Mouse (Mus musculus) testis, adult 2 months (tissue): ENCODE data around the gene Simc1. TPM values are rescaled to one million over a fixed set of nuclear protein-coding genes. Genes with fewer than 3 reads are reported as not detected.

Experiments
- H3K27ac ChIP-seq: fragments of 200-500 bp; 2 replicates; pipeline ENCODE4 v1.5.1; 2012; ENCODE audit warnings: low read depth, low read length; ENCODE audit not compliant: control insufficient read depth, insufficient read depth
- H3K27me3 ChIP-seq: fragments of 200-500 bp; 2 replicates; pipeline ENCODE4 v1.6.1; 2012; ENCODE audit warnings: mild to moderate bottlenecking, low read length, moderate library complexity; ENCODE audit not compliant: control insufficient read depth, insufficient read depth
- H3K36me3 ChIP-seq: fragments of 200-500 bp; 2 replicates; pipeline ENCODE4 v1.6.1; 2012; ENCODE audit warnings: mild to moderate bottlenecking, low read length; ENCODE audit not compliant: control insufficient read depth, insufficient read depth
- H3K4me1 ChIP-seq: fragments of 200-500 bp; 2 replicates; pipeline ENCODE4 v1.6.1; 2012; ENCODE audit warnings: low read length; ENCODE audit not compliant: control insufficient read depth, insufficient read depth
- H3K4me3 ChIP-seq: fragments of 200-500 bp; 2 replicates; pipeline ENCODE4 v1.5.1; 2012; ENCODE audit warnings: low read depth, mild to moderate bottlenecking, low read length, moderate library complexity, mixed read lengths; ENCODE audit not compliant: control insufficient read depth
- CTCF ChIP-seq: fragments of 200-500 bp; IDR thresholded peaks from 2 replicates; pipeline ENCODE4 v1.5.1; 2012; ENCODE audit warnings: low read depth, mild to moderate bottlenecking, inconsistent platforms, low read length, moderate library complexity; ENCODE audit not compliant: control insufficient read depth, insufficient read depth, insufficient replicate concordance
- POLR2A ChIP-seq: fragments of 200-500 bp; IDR thresholded peaks from 2 replicates; pipeline ENCODE4 v1.6.1; 2012; ENCODE audit warnings: low read depth, mild to moderate bottlenecking, inconsistent platforms, low read length, moderate library complexity; ENCODE audit not compliant: control insufficient read depth
- polyA plus RNA-seq: library from polyadenylated mRNA; depleted of rRNA; stranded (reverse); fragments of >200 nt; gene quantifications from 2 replicates; pipeline ENCODE4 v1.2.3, GENCODE M21; 2012; rRNA removed

The Simc1 gene
- polyA plus RNA-seq = 22.5 and 23.3 TPM in 2 replicates

DNA sequence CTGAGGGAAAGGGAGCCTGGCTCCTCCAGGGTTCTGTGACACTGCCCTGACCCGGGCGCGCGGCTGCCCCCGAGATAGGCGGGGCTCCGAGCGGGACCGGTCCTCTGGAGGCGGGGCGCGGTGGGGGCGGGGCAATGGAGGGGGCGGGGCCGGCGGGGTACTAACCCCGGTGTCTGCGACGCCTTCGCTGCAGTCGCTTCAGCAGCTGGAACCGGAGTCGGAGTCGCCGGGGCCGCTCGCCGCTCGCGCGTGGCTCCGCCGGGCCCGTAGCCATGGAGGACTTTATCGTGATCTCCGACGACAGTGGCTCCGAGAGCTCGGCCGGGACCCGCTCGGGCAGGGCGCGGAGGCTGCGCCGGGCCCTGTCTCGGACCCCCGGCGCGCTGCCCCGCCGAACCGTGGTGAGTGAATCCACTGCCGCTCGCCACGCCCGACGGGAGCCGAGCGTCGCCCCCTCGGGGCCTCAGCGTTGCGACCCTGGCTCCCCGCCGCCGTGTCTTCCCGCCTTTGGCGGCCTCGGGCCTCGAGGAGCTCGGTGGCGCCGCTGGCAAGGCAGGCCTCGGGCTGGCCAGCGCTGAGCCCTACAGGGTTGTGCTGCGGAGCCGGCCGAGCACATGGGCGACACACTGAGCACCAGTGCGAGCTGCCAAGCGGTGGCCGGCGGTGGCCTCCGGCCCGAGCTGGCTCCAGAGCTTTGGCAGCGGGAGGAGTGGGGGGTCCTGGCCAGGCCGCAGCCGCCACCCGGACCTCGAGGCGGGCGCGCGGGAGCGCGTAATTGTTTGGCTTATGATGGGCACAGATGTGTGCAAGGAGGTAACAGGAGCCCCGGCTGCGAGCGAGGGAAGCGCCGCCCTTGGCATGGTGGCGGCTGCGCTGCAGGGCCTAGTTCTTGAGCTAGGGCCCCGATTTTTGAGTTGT, at the start of gene Simc1:
Gene Simc1 (plus strand): TSS at position 176 of the 918 bp plus-strand sequence.
- Histone ChIP-seq H3K27ac (peak within 1 kb of the TSS; percentile 80), H3K27me3 (no peaks in the 10 kb centered on the region), H3K36me3 (no peaks in the 10 kb centered on the region), H3K4me3 (peak within 1 kb of the TSS; percentile 86), H3K4me1 (peaks cover 11% of the 10 kb centered on the region)
- TF ChIP-seq POLR2A = peak; percentile 75
- no peak for TF ChIP-seq CTCF

DNA sequence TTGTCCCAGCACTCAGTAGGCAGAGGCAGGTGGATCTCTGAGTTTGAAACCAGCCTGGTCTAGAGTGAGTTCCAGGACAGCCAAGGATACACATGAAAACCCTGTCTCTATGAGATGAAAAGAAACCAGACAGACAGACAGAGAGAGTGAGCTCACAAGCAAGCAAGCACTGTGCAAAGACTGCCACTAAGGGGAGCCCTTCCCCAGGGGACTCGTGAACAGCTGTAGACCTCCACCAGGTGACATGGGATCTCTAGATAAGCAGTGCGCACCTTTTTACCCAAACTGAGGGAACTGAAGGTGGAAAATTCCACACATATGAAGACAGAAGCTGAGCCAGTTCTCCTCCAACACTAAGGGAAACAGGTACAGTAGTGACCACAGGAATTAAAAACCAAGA, 46.5 kb upstream of the Simc1 start:
- Histone ChIP-seq H3K4me3 (no peak overlapping the region), H3K36me3 (peaks cover 4% of the 10 kb centered on the region)

DNA sequence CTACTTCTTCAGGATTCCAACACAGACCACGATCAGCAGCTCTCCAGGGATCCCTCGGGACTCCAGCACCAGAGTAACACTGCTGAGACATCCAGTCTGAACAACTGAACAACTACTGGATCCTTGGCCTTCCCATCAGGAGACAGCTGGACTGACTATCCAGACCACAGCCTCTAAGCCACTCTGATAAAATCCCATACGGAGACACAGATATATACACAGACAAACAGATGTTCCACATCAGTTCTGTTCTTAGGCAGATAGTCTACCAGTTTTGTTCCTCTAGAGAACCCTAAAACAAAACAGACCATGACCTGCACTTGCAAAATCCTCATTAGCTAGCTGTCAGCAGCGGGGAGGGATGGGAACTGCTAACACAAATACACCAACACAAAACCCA, 44.3 kb upstream of the Simc1 start:
- H3K27me3 ChIP-seq = no peaks in the 10 kb centered on the region
- no peak overlapping the region for H3K27ac ChIP-seq
- peaks cover 7% of the 10 kb centered on the region for H3K36me3 ChIP-seq
- H3K4me1 ChIP-seq = no peaks in the 10 kb centered on the region
- H3K4me3 ChIP-seq = no peak overlapping the region
- TF ChIP-seq POLR2A (no peak), CTCF (no peak)

More for the DNA sequence above, 46.5 kb upstream of the Simc1 start:
- TF ChIP-seq POLR2A (no peak), CTCF (peak; percentile 25; the same call in 1 of the 2 replicates)
- Histone ChIP-seq H3K4me1 (no peaks in the 10 kb centered on the region), H3K27me3 (no peaks in the 10 kb centered on the region), H3K27ac (no peak overlapping the region)

DNA sequence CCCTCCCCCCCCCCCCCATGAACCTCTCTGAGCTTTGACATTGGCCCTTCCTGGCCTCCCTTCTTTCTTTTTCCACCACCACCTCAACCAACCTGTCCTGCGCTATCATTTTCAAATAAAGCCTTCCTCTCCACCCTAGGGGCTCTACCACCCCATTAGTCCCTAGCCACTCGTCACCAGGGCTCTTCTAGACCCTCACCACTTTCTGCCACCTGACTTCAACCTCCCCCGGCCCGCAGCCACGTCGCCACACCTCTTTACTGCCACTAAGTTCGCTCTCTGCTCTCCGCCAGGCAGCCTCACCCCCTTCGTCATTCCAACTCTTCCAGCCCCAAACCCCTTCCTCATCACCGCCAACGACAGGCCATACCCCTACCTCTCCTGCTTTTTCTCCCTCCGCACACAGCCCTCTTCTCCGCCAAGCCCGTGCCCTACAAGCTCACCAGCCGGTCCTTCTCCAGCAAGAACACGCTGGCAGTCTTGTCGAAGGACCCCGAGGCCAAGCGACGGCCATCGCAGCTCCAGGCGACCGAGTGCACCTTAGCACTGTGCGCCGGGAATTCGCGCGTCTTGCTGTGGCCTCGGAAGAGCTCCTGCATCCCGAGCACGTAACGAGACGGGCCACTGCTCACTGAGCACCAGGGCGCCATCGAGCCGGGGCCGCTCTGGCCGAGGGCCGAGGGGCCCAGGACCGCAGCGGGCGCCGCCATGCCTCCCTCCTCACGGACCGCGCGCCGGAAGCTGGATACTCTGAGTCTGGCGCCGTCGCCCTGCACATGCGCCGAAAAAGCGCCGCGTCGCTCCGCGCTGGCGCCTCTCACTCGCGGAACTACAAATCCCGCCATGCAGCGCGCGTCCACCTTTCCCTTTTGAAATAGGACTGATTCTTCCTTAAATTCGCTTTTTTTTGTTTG, 35.2 kb upstream of the Simc1 start, which contains the start of gene Thoc3:
Gene Thoc3 (minus strand): TSS at position 752 of the 914 bp plus-strand sequence.
- TF ChIP-seq CTCF (0 out of 2 replicates have a peak, but pooled peaks have one; percentile 10), POLR2A (peak; percentile 70)
- Histone ChIP-seq H3K4me3 (peak within 1 kb of the TSS; percentile 99), H3K27ac (peak within 1 kb of the TSS; percentile 50), H3K27me3 (no peaks in the 10 kb centered on the region), H3K4me1 (peaks cover 2% of the 10 kb centered on the region; the same call in 1 of the 2 replicates), H3K36me3 (peaks cover 4% of the 10 kb centered on the region; the same call in 1 of the 2 replicates)

DNA sequence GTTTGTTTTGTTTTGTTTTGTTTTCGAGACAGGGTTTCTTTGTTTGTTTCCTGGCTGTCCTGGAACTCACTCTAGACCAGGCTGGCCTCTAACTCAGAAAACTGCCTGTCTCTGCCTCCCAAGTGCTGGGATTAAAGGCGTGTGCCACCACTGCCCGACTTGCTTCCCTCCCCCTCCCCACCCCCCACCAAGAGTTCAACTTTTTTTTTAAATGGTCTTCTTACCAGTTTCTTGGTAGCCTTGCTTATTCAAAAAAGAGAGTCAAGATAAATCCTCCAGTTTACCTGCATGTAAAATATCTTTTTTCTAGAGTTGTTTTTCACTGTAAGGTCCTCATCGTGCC, 34.6 kb upstream of the Simc1 start:
- peaks cover 2% of the 10 kb centered on the region; the same call in 1 of the 2 replicates for H3K4me1 ChIP-seq
- no peaks in the 10 kb centered on the region for H3K27me3 ChIP-seq
- TF ChIP-seq CTCF (no peak), POLR2A (no peak)
- H3K4me3 ChIP-seq = peak overlapping the region; percentile 99
- peaks cover 2% of the 10 kb centered on the region; the same call in 1 of the 2 replicates for H3K36me3 ChIP-seq
- H3K27ac ChIP-seq = no peak overlapping the region

DNA sequence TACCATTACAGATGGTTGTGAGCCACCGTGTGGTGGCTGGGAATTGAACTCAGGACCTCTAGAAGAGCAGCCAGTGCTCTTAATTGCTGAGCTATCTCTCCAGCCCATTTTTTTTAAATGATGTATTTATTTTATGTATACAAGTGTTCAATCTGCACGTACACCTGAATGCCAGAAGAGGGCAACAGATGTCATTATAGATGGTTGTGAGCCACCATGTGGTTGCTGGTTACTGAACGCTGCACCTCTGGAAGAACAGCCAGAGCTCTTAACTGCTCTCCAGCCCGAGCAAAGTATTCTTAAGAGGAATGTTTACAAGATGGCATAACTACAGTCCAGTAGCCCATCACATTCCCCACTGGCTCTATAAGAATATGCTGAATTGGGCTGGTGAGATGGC, 31.6 kb upstream of the Simc1 start:
- Histone ChIP-seq H3K36me3 (no peaks in the 10 kb centered on the region; the same call in 1 of the 2 replicates), H3K27me3 (no peaks in the 10 kb centered on the region), H3K27ac (no peak overlapping the region), H3K4me1 (peaks cover 2% of the 10 kb centered on the region; the same call in 1 of the 2 replicates), H3K4me3 (no peak overlapping the region)
- TF ChIP-seq POLR2A = no peak
- TF ChIP-seq CTCF = no peak

DNA sequence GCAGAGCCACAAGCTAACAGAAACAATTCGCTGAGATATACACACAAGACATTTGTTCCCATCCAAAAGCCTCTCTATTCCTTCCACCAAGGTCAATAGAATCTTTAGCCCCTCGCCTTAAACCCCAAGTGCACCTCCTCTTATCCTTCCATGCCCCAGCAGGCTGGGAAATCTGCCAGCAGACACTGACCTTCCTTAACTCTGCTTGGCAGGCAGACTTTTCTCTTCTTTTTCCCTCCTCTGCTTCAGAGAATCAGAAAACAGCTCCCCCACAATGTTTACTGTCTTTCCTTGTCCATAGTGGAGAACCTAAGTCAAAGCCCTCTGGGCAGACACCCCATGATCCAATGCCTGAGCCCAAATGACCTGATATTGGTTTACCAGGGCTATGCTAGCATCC, 28.6 kb upstream of the Simc1 start:
- no peaks in the 10 kb centered on the region for H3K36me3 ChIP-seq
- no peaks in the 10 kb centered on the region for H3K27me3 ChIP-seq
- no peak overlapping the region for H3K4me3 ChIP-seq
- TF ChIP-seq POLR2A (no peak), CTCF (no peak)
- H3K27ac ChIP-seq = no peak overlapping the region
- H3K4me1 ChIP-seq = no peaks in the 10 kb centered on the region
